7 mouse cellular contexts compared by ENCODE assay signal in genomic region chr6:116198173-116198572, GRCm38 (mm10). TPM values are rescaled to one million over a fixed set of nuclear protein-coding genes. Genes with fewer than 3 reads are reported as not detected.
A peak's percentile ranks its signal among the peaks of the same experiment; 100 is the strongest.
DNase-seq lines count a peak whose midpoint lies in the region; ATAC-seq and TF ChIP-seq lines count a peak whose summit lies in the region.

No protein-coding gene starts in this region.

- no peaks in the 10 kb centered on the region for H3K4me1 ChIP-seq in hindbrain, postnatal 0 days (ENCODE audit: insufficient read depth, low read length)
- peaks cover 3% of the 10 kb centered on the region; the same call in 1 of the 2 replicates for H3K4me1 ChIP-seq in hindbrain, embryonic 12.5 days

- no peak overlapping the region for H3K4me2 ChIP-seq in hindbrain, postnatal 0 days (ENCODE audit: low read depth, low read length)
- H3K4me2 ChIP-seq in hindbrain, embryonic 12.5 days (replicated peaks) = no peak overlapping the region

- peak; percentile 66 for TF ChIP-seq CTCF in hindbrain, postnatal 0 days (IDR thresholded peaks at IDR 0.05; ENCODE audit: low read depth)

- 0 out of 2 replicates have a peak, but pooled peaks have one; percentile 46 for ATAC-seq in hindbrain, postnatal 0 days
- ATAC-seq in hindbrain, embryonic 12.5 days (ENCODE audit: low FRiP score) = no peak
- ATAC-seq in granulocyte monocyte progenitor cell, adult 5-6 weeks (replicated peaks; ENCODE audit: poor library complexity, severe bottlenecking) = peak; percentile 51

- no peaks in the 10 kb centered on the region for H3K27me3 ChIP-seq in hindbrain, postnatal 0 days (ENCODE audit: insufficient read depth, low read length)
- H3K27me3 ChIP-seq in hindbrain, embryonic 12.5 days = no peaks in the 10 kb centered on the region
- H3K27me3 ChIP-seq in splenic B cell, adult 2 months (ENCODE audit: control insufficient read depth, insufficient read depth, low read length, poor library complexity, severe bottlenecking) = no peaks in the 10 kb centered on the region

- H3K9me3 ChIP-seq in hindbrain, postnatal 0 days (ENCODE audit: low read length) = no peaks in the 10 kb centered on the region
- no peaks in the 10 kb centered on the region for H3K9me3 ChIP-seq in hindbrain, embryonic 12.5 days (replicated peaks)

- 32% methylated on average over 3 of the region's 3 CpGs for WGBS in hindbrain, postnatal 0 days
- WGBS in hindbrain, embryonic 12.5 days = 37% methylated on average over 3 of the region's 3 CpGs

- DNase-seq in hindbrain, postnatal 0 days (ENCODE audit: low spot score) = peak; percentile 53
- peak; percentile 79 for DNase-seq in CD4-positive, CD25-positive, alpha-beta regulatory T cell, adult 2 months (ENCODE audit: low read depth, low spot score)
- DNase-seq in Muller cell, postnatal 12 days (ENCODE audit: inconsistent ontology term) = peak; percentile 9
- DNase-seq in splenic B cell, adult 2 months (ENCODE audit: low read depth, low spot score) = peak; percentile 75
- DNase-seq in heart, postnatal 36 days = no peak

- H3K27ac ChIP-seq in hindbrain, postnatal 0 days = no peak overlapping the region
- H3K27ac ChIP-seq in hindbrain, embryonic 12.5 days = no peak overlapping the region

- no peak overlapping the region for H3K9ac ChIP-seq in hindbrain, postnatal 0 days (replicated peaks; ENCODE audit: low read length)
- no peak overlapping the region for H3K9ac ChIP-seq in hindbrain, embryonic 12.5 days

- H3K4me3 ChIP-seq in hindbrain, postnatal 0 days (ENCODE audit: low read length) = no peak overlapping the region
- no peak overlapping the region for H3K4me3 ChIP-seq in hindbrain, embryonic 12.5 days

- no peaks in the 10 kb centered on the region for H3K36me3 ChIP-seq in hindbrain, postnatal 0 days (ENCODE audit: insufficient read depth, low read length)
- no peaks in the 10 kb centered on the region for H3K36me3 ChIP-seq in hindbrain, embryonic 12.5 days
- no peaks in the 10 kb centered on the region for H3K36me3 ChIP-seq in splenic B cell, adult 2 months (ENCODE audit: control insufficient read depth, insufficient read depth, low read length, poor library complexity, severe bottlenecking)

- intact Hi-C loops in heart, postnatal 36 days (cut with DNase I) = no loop called here

RNA-seq across cellular contexts. Expression of gene Tmcc1, which starts 4.9 kb away (rescaled TPM):
- 33.9 and 36.9 TPM in 2 replicates for total RNA-seq in hindbrain, postnatal 0 days (2014; rRNA removed)
- polyA plus RNA-seq in hindbrain, postnatal 0 days (2015; fragmentation: Nextera tagmentation; extraction: Ambion mirVana) = 13.0 and 14.0 TPM in 2 replicates
- polyA plus RNA-seq in hindbrain, embryonic 12.5 days (2016; fragmentation: Nextera tagmentation; extraction: Ambion mirVana) = 29.1 and 33.0 TPM in 2 replicates
- 5.4 and 13.1 TPM in 2 replicates for total RNA-seq in granulocyte monocyte progenitor cell, adult 5-6 weeks (2014; fragmentation: Nextera tagmentation)
- total RNA-seq in granulocyte monocyte progenitor cell, adult 5-6 weeks (2017) = 8.2 and 9.9 TPM in 2 replicates
- 10 to 100 TPM; 32.3 to 37.7 TPM for total RNA-seq in heart, postnatal 36 days (2021)

RNA-seq across cellular contexts. Expression of gene Washc2, which starts 9.7 kb away (rescaled TPM):
- total RNA-seq in hindbrain, postnatal 0 days (2014; rRNA removed) = 73.2 and 81.8 TPM in 2 replicates
- polyA plus RNA-seq in hindbrain, postnatal 0 days (2015; fragmentation: Nextera tagmentation; extraction: Ambion mirVana) = 61.5 and 62.1 TPM in 2 replicates
- 71.7 and 72.2 TPM in 2 replicates for polyA plus RNA-seq in hindbrain, embryonic 12.5 days (2016; fragmentation: Nextera tagmentation; extraction: Ambion mirVana)
- total RNA-seq in granulocyte monocyte progenitor cell, adult 5-6 weeks (2014; fragmentation: Nextera tagmentation) = 54.8 and 62.2 TPM in 2 replicates
- 49.0 and 53.3 TPM in 2 replicates for total RNA-seq in granulocyte monocyte progenitor cell, adult 5-6 weeks (2017)
- total RNA-seq in heart, postnatal 36 days (2021) = 10 to 100 TPM; 20.0 to 26.6 TPM

Comparison
In these comparisons a context has a peak if more than half of its experiments do, and no peak if none do; other contexts are left out.
1. DNase-seq: peak in hindbrain, postnatal 0 days (single experiment), CD4-positive, CD25-positive, alpha-beta regulatory T cell, adult 2 months (single experiment), Muller cell, postnatal 12 days (single experiment) and splenic B cell, adult 2 months (single experiment); none in heart, postnatal 36 days (0 of 2).